Mouse (Mus musculus) bone marrow macrophage, adult 2 months (primary cell): ENCODE measurements around the gene H2-M10.6.

Experiments
- CTCF ChIP-seq: IDR thresholded peaks from 2 replicates; pipeline ENCODE4 v1.5.1; 2012; ENCODE audit warnings: low read depth, mild to moderate bottlenecking, low read length, moderate library complexity
- POLR2A ChIP-seq: IDR thresholded peaks from 2 replicates; pipeline ENCODE4 v1.6.1; 2012; ENCODE audit warnings: mild to moderate bottlenecking, low read depth, low read length, borderline replicate concordance

GRCm38 (mm10) chr17:36836874-36837647 lies 25.1 kb downstream of the H2-M10.6 start, which contains the start of gene Trim26:
- TF ChIP-seq POLR2A (no peak), CTCF (no peak)
